Mouse (Mus musculus): ENCODE results near the gene Hist1h1a. TPM values are rescaled to one million over a fixed set of nuclear protein-coding genes. Genes with fewer than 3 reads are reported as not detected.
"Not testable (repeated sequence)": the region's sequence is repeated elsewhere in the genome, so short reads cannot be mapped to it uniquely, and the experiment has no call there.

The Hist1h1a gene
- polyA plus RNA-seq, 1 experiment from 2014 or later = 1.4 TPM

- H3K4me2 ChIP-seq = peak overlapping the region; percentile 69
- no peaks in the 10 kb centered on the region for H3K9me3 ChIP-seq (replicated peaks)
- no peaks in the 10 kb centered on the region for H3K36me3 ChIP-seq
- H3K27me3 ChIP-seq (replicated peaks) = no peaks in the 10 kb centered on the region
- peak overlapping the region; percentile 52 for H3K4me3 ChIP-seq
- peaks cover 16% of the 10 kb centered on the region for H3K4me1 ChIP-seq (replicated peaks)
- peak overlapping the region; percentile 70 for H3K9ac ChIP-seq
- 3% methylated on average over 18 of the region's 36 CpGs for WGBS
- peak overlapping the region; percentile 73; the same call in 1 of the 2 replicates for H3K27ac ChIP-seq (ENCODE audit: poor library complexity, severe bottlenecking)
- no peak for ATAC-seq (ENCODE audit: insufficient number of reproducible peaks, low FRiP score)
Measured at GRCm38 (mm10) chr13:23744421-23745380, 18.8 kb upstream of the Hist1h1a start.

- Histone ChIP-seq H3K4me3 (peak within 1 kb of the TSS; percentile 52), H3K36me3 (no peaks in the 10 kb centered on the region), H3K27ac (ENCODE audit: poor library complexity, severe bottlenecking) (peak within 1 kb of the TSS; percentile 100), H3K4me2 (peak within 1 kb of the TSS; percentile 69), H3K4me1 (replicated peaks) (peaks cover 16% of the 10 kb centered on the region), H3K9ac (peak within 1 kb of the TSS; percentile 75), H3K27me3 (replicated peaks) (no peaks in the 10 kb centered on the region), H3K9me3 (replicated peaks) (no peaks in the 10 kb centered on the region)
- under 1% methylated on average over 28 of the region's 28 CpGs for WGBS
- peak; percentile 74 for ATAC-seq (ENCODE audit: insufficient number of reproducible peaks, low FRiP score)
Measured at GRCm38 (mm10) chr13:23745381-23746161, 17.9 kb upstream of the Hist1h1a start, which contains the start of gene Hist1h3c. Gene Hist1h3c, minus strand, starts transcription at chr13:23745602.

- Histone ChIP-seq H3K27ac (ENCODE audit: poor library complexity, severe bottlenecking) (peak within 1 kb of the TSS; percentile 100), H3K4me3 (peak within 1 kb of the TSS; percentile 52), H3K4me1 (replicated peaks) (peaks cover 16% of the 10 kb centered on the region), H3K9ac (peak within 1 kb of the TSS; percentile 75), H3K4me2 (peak within 1 kb of the TSS; percentile 65)
- H3K36me3 ChIP-seq; H3K9me3 ChIP-seq (replicated peaks); H3K27me3 ChIP-seq (replicated peaks): not testable (repeated sequence)
- WGBS = under 1% methylated on average over 44 of the region's 58 CpGs
- peak; percentile 90 for ATAC-seq (ENCODE audit: insufficient number of reproducible peaks, low FRiP score)
Measured at GRCm38 (mm10) chr13:23746201-23747080, 17.0 kb upstream of the Hist1h1a start, which contains the start of gene Hist1h2bb. Gene Hist1h2bb, plus strand, starts transcription at chr13:23746734.

- H3K27me3 ChIP-seq (replicated peaks) = no peaks in the 10 kb centered on the region
- no peak for ATAC-seq (ENCODE audit: insufficient number of reproducible peaks, low FRiP score)
- H3K27ac ChIP-seq (ENCODE audit: poor library complexity, severe bottlenecking) = peak overlapping the region; percentile 100
- H3K36me3 ChIP-seq = no peaks in the 10 kb centered on the region
- peak overlapping the region; percentile 68 for H3K9ac ChIP-seq
- peaks cover 11% of the 10 kb centered on the region for H3K4me1 ChIP-seq (replicated peaks)
- WGBS = 5% methylated on average over 13 of the region's 13 CpGs
- peak overlapping the region; percentile 39 for H3K4me3 ChIP-seq
- H3K4me2 ChIP-seq = peak overlapping the region; percentile 65
- H3K9me3 ChIP-seq (replicated peaks) = no peaks in the 10 kb centered on the region
Measured at GRCm38 (mm10) chr13:23747081-23747891, 16.2 kb upstream of the Hist1h1a start.

- H3K9me3 ChIP-seq (replicated peaks) = no peaks in the 10 kb centered on the region
- no peak for ATAC-seq (ENCODE audit: insufficient number of reproducible peaks, low FRiP score)
- peak overlapping the region; percentile 100 for H3K27ac ChIP-seq (ENCODE audit: poor library complexity, severe bottlenecking)
- peak overlapping the region; percentile 5; the same call in 1 of the 2 replicates for H3K4me3 ChIP-seq
- peaks cover 11% of the 10 kb centered on the region for H3K4me1 ChIP-seq (replicated peaks)
- WGBS = 10% methylated on average over 4 of the region's 4 CpGs
- no peaks in the 10 kb centered on the region for H3K27me3 ChIP-seq (replicated peaks)
- peak overlapping the region; percentile 46 for H3K4me2 ChIP-seq
- H3K36me3 ChIP-seq = no peaks in the 10 kb centered on the region
- 0 out of 2 replicates have a peak overlapping the region, but pooled peaks have one; percentile 25 for H3K9ac ChIP-seq
Measured at GRCm38 (mm10) chr13:23747892-23748288, 15.6 kb upstream of the Hist1h1a start.

GRCm38 (mm10) chr13:23749563-23750121 lies 13.8 kb upstream of the Hist1h1a start:
- H3K4me2 ChIP-seq = no peak overlapping the region
- ATAC-seq (ENCODE audit: insufficient number of reproducible peaks, low FRiP score) = no peak
- H3K36me3 ChIP-seq = no peaks in the 10 kb centered on the region
- H3K4me3 ChIP-seq = no peak overlapping the region
- no peaks in the 10 kb centered on the region for H3K27me3 ChIP-seq (replicated peaks)
- H3K27ac ChIP-seq (ENCODE audit: poor library complexity, severe bottlenecking) = peak overlapping the region; percentile 38
- H3K4me1 ChIP-seq (replicated peaks) = peaks cover 11% of the 10 kb centered on the region
- WGBS = 86% methylated on average over 5 of the region's 5 CpGs
- no peaks in the 10 kb centered on the region for H3K9me3 ChIP-seq (replicated peaks)
- H3K9ac ChIP-seq = no peak overlapping the region

- Histone ChIP-seq H3K9ac (peak within 1 kb of the TSS; percentile 72; the same call in 1 of the 2 replicates), H3K27ac (ENCODE audit: poor library complexity, severe bottlenecking) (peak within 1 kb of the TSS; percentile 98), H3K4me3 (peak within 1 kb of the TSS; percentile 53), H3K4me1 (replicated peaks) (peaks cover 11% of the 10 kb centered on the region), H3K4me2 (peak within 1 kb of the TSS; percentile 76)
- H3K9me3 ChIP-seq (replicated peaks); ATAC-seq (ENCODE audit: insufficient number of reproducible peaks, low FRiP score); H3K36me3 ChIP-seq; H3K27me3 ChIP-seq (replicated peaks): not testable (repeated sequence)
- under 1% methylated on average over 28 of the region's 47 CpGs for WGBS
Measured at GRCm38 (mm10) chr13:23750839-23751477, 12.5 kb upstream of the Hist1h1a start, which contains the start of gene Hist1h2ab. Gene Hist1h2ab, plus strand, starts transcription at chr13:23751126.

- Histone ChIP-seq H3K4me2 (peak overlapping the region; percentile 76), H3K9ac (peak overlapping the region; percentile 72; the same call in 1 of the 2 replicates), H3K9me3 (replicated peaks) (no peaks in the 10 kb centered on the region), H3K36me3 (no peaks in the 10 kb centered on the region), H3K4me3 (peak overlapping the region; percentile 53), H3K4me1 (replicated peaks) (peaks cover 11% of the 10 kb centered on the region), H3K27ac (ENCODE audit: poor library complexity, severe bottlenecking) (peak overlapping the region; percentile 98), H3K27me3 (replicated peaks) (no peaks in the 10 kb centered on the region)
- WGBS = 3% methylated on average over 11 of the region's 11 CpGs
- ATAC-seq (ENCODE audit: insufficient number of reproducible peaks, low FRiP score) = no peak
Measured at GRCm38 (mm10) chr13:23751478-23751956, 11.9 kb upstream of the Hist1h1a start.

- peak; percentile 86 for ATAC-seq (ENCODE audit: insufficient number of reproducible peaks, low FRiP score)
- Histone ChIP-seq H3K4me3 (peak within 1 kb of the TSS; percentile 53), H3K9ac (peak within 1 kb of the TSS; percentile 72), H3K4me2 (peak within 1 kb of the TSS; percentile 76), H3K27ac (ENCODE audit: poor library complexity, severe bottlenecking) (peak within 1 kb of the TSS; percentile 98)
- not testable (repeated sequence) for H3K9me3 ChIP-seq (replicated peaks); H3K36me3 ChIP-seq; H3K27me3 ChIP-seq (replicated peaks); H3K4me1 ChIP-seq (replicated peaks)
- WGBS = under 1% methylated on average over 22 of the region's 47 CpGs
Measured at GRCm38 (mm10) chr13:23752067-23752741, 11.3 kb upstream of the Hist1h1a start, which contains the start of gene Hist1h3b. Gene Hist1h3b, plus strand, starts transcription at chr13:23752267.

All from heart, embryonic 12.5 days (tissue).